Mouse (Mus musculus): ENCODE measurements around the gene Speer1. TPM values are rescaled to one million over a fixed set of nuclear protein-coding genes. Genes with fewer than 3 reads are reported as not detected.
"Not testable (repeated sequence)": the region's sequence is repeated elsewhere in the genome, so short reads cannot be mapped to it uniquely, and the experiment has no call there.

Gene Speer1
- polyA plus RNA-seq (2015; fragmentation: Nextera tagmentation; extraction: Ambion mirVana): not detected in 2 replicates

DNA sequence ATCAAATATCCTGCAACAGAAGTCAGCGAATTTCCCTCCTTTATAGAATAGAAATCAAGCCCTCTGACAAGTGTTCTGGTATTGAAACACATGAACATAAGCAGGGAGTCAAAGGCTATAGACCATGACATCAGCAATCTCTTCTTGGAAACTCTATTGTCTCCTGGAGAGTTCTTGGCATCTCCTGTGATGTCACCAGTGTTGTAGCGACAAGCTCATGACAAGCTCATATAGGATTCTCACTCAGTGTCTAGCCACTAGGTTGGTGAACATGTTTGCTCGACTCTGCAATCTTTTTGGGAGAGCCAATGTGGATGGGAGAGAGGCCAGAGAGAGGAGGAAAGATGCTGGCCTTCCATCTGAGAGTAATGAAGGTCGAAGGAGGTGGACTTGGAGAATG is at the start of gene Speer1:
Gene Speer1 (plus strand): TSS at position 301 of the 400 bp plus-strand sequence.
- H3K4me2 ChIP-seq; H3K9me3 ChIP-seq; H3K4me1 ChIP-seq (replicated peaks); H3K4me3 ChIP-seq; H3K36me3 ChIP-seq; H3K27ac ChIP-seq (replicated peaks); ATAC-seq (ENCODE audit: low read depth); H3K9ac ChIP-seq; H3K27me3 ChIP-seq: not testable (repeated sequence)
- WGBS: 82% methylated on average over 1 of the region's 4 CpGs

Other genes with a start within 250 kb of the Speer1 start
- 1.5 and 2.7 TPM in 2 replicates for gene Gm8879, start 213.9 kb upstream of the Speer1 start, polyA plus RNA-seq (2015; fragmentation: Nextera tagmentation; extraction: Ambion mirVana)
- 0.20 TPM in 1 of 2 replicates, not detected in the other for gene Gm5861, start 158.4 kb upstream of the Speer1 start, polyA plus RNA-seq (2015; fragmentation: Nextera tagmentation; extraction: Ambion mirVana)
- 1.9 and 2.2 TPM in 2 replicates for gene Gm8890, start 85.5 kb upstream of the Speer1 start, polyA plus RNA-seq (2015; fragmentation: Nextera tagmentation; extraction: Ambion mirVana)
- gene Gm8897, start 74.9 kb downstream of the Speer1 start, polyA plus RNA-seq (2015; fragmentation: Nextera tagmentation; extraction: Ambion mirVana): not detected in 2 replicates
- 0.35 TPM in 1 of 2 replicates, not detected in the other for gene Gm8906, start 161.2 kb downstream of the Speer1 start, polyA plus RNA-seq (2015; fragmentation: Nextera tagmentation; extraction: Ambion mirVana)